ENCODE assay signal across 8 mouse cellular contexts in the genomic region with DNA sequence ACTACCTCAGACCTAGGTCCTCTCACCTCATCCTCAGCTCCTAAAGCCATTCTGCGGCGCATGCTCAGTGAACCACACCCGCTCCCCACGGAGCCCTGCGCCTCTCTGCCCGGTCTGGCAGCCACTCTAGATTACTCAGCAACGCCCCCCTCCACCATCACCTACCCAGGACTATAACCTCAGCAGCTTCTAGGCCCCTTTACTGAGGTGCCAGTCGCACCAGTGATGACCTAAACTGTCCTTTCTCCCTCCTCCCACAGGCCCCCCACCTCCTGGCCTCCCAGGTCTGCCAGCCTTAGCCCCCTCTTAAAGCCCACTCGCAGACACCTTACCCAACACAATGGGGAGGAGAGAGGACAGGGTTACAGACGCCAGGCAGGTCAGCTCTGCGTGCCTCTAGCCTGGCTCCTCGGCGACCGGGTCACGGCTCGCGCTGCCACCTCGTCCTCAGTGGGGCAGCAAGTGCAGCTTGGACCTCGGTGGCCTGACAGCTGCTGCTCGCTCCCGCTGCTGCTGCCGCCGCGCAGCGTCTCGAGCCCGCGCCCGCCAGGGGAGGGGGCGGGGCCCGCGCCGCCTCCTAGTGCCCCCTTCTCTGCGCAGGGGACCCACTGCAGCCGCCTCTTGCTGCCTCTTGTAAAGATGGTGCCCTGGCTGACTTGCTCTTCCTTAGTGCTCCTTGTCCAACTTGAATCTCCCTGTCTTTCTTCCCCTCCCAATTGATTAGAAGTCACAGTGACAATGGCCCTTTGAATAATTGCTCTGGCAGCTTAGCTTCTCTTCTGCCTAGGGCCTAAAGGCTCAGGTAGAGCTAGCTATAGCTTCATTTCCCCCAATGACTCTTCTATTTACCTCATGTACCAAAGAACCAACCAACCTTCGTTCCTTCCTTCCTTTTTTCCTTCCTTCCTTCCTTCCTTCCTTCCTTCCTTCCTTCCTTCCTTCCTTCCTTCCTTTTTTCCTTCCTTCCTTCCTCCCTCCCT. TPM values are rescaled to one million over a fixed set of nuclear protein-coding genes. Genes with fewer than 3 reads are reported as not detected.
DNase-seq lines count a peak whose midpoint lies in the region; ATAC-seq lines count a peak whose summit lies in the region.

Rab9b (minus strand) TSS at position 695 of the 980 bp plus-strand sequence.

- peak within 1 kb of the TSS; percentile 71 for H3K4me2 ChIP-seq in lung, embryonic 15.5 days
- peak within 1 kb of the TSS; percentile 57 for H3K4me2 ChIP-seq in liver, embryonic 15.5 days

- no peak for DNase-seq in lung, postnatal 4 days
- DNase-seq in cerebellum, adult 9-10 months: peak; percentile 76
- DNase-seq in layer of hippocampus, adult 11-12 months (ENCODE audit: low spot score): peak; percentile 51
- peak; percentile 64 for DNase-seq in right cerebral cortex, adult 18-20 months
- DNase-seq in natural killer cell, adult 2 months (ENCODE audit: low spot score in 2 of 2): no peak

- no peaks in the 10 kb centered on the region for H3K36me3 ChIP-seq in lung, embryonic 15.5 days
- H3K36me3 ChIP-seq in liver, embryonic 15.5 days (replicated peaks): no peaks in the 10 kb centered on the region

- no peaks in the 10 kb centered on the region for H3K4me1 ChIP-seq in lung, embryonic 15.5 days
- H3K4me1 ChIP-seq in liver, embryonic 15.5 days (replicated peaks): no peaks in the 10 kb centered on the region

- H3K9ac ChIP-seq in lung, embryonic 15.5 days: no peak within 1 kb of the TSS
- H3K9ac ChIP-seq in liver, embryonic 15.5 days: no peak within 1 kb of the TSS

- peaks cover 3% of the 10 kb centered on the region; the same call in 1 of the 2 replicates for H3K27me3 ChIP-seq in lung, embryonic 15.5 days
- no peaks in the 10 kb centered on the region for H3K27me3 ChIP-seq in liver, embryonic 15.5 days

- WGBS in lung, embryonic 15.5 days: 14% methylated on average over 30 of the region's 36 CpGs
- 13% methylated on average over 33 of the region's 36 CpGs for WGBS in liver, embryonic 15.5 days (ENCODE audit: insufficient replicate concordance)

- no peaks in the 10 kb centered on the region for H3K9me3 ChIP-seq in lung, embryonic 15.5 days
- no peaks in the 10 kb centered on the region for H3K9me3 ChIP-seq in liver, embryonic 15.5 days (replicated peaks)

- no peak within 1 kb of the TSS for H3K27ac ChIP-seq in lung, embryonic 15.5 days
- no peak within 1 kb of the TSS for H3K27ac ChIP-seq in liver, embryonic 15.5 days (replicated peaks)

- ATAC-seq in lung, embryonic 15.5 days (ENCODE audit: borderline replicate concordance, extremely low read depth, low FRiP score, low TSS enrichment): peak; percentile 42; the same call in 1 of the 2 replicates
- peak; percentile 98 for ATAC-seq in frontal cortex, adult (ENCODE audit: low TSS enrichment)
- no peak for ATAC-seq in liver, embryonic 15.5 days (ENCODE audit: insufficient read depth)

- peak within 1 kb of the TSS; percentile 41 for H3K4me3 ChIP-seq in lung, embryonic 15.5 days
- H3K4me3 ChIP-seq in liver, embryonic 15.5 days (replicated peaks): peak within 1 kb of the TSS; percentile 26

RNA-seq across cellular contexts. Expression of gene Rab9b, which starts in this region (rescaled TPM):
- polyA plus RNA-seq in lung, embryonic 15.5 days (2015; fragmentation: Nextera tagmentation; extraction: Ambion mirVana): 0.08 and 0.14 TPM in 2 replicates
- not detected in 2 replicates for polyA plus RNA-seq in liver, embryonic 15.5 days (2015; fragmentation: Nextera tagmentation; extraction: Ambion mirVana)

Comparison
In these comparisons a context has a peak if more than half of its experiments do, and no peak if none do; other contexts are left out.
1. Peak in ATAC-seq, H3K4me3 ChIP-seq and H3K4me2 ChIP-seq in lung, embryonic 15.5 days; RNA of the gene not detected or under 1 TPM.
2. DNase-seq: peak in cerebellum, adult 9-10 months (single experiment), layer of hippocampus, adult 11-12 months (single experiment) and right cerebral cortex, adult 18-20 months (single experiment); none in lung, postnatal 4 days (0 of 2) and natural killer cell, adult 2 months (0 of 2).